Mouse (Mus musculus): ENCODE measurements around the gene Cnbd2. TPM values are rescaled to one million over a fixed set of nuclear protein-coding genes. Genes with fewer than 3 reads are reported as not detected.
A peak's percentile ranks its signal among the peaks of the same experiment; 100 is the strongest.

Gene Cnbd2
- total RNA-seq (2012; rRNA removed): 2.1 and 3.0 TPM in 2 replicates
- 0.99 and 1.0 TPM in 2 replicates for total RNA-seq (2014; rRNA removed)
- polyA plus RNA-seq (2012; ENCODE audit: insufficient read length, low read depth): 2.7 and 3.6 TPM in 2 replicates

GRCm38 (mm10) chr2:156312297-156312897 lies at the start of gene Cnbd2, which contains the start of gene Scand1:
TSS of gene Cnbd2 (plus strand) at chr2:156312299.
TSS of gene Scand1 (minus strand) at chr2:156312704.
- DNase-seq (ENCODE audit: extremely low read depth): peak; percentile 87
- H3K36me3 ChIP-seq (replicated peaks in 1 of 2; ENCODE audit: control insufficient read depth in 1 of 2, insufficient read depth in 1 of 2, low read length in 1 of 2): peaks cover 0 to 32% of the 10 kb centered on the region in 2 experiments
- peaks cover 3% of the 10 kb centered on the region for H3K79me2 ChIP-seq (replicated peaks; ENCODE audit: control insufficient read depth, extremely low read depth, insufficient read depth, poor library complexity, severe bottlenecking)
- H3K9me3 ChIP-seq (replicated peaks; ENCODE audit: low read length): peaks cover 6% of the 10 kb centered on the region
- H3K4me3 ChIP-seq (replicated peaks in 1 of 3; ENCODE audit: low read depth in 2 of 3, low read length in 2 of 3, poor library complexity in 1 of 3): peak within 1 kb of the TSS; percentile 74 to 86 (median 76)
- peak within 1 kb of the TSS; percentile 78 for H3K9ac ChIP-seq (ENCODE audit: insufficient read depth, low read depth)
- H3K4me2 ChIP-seq (ENCODE audit: insufficient read depth, low read depth, poor library complexity, severe bottlenecking): peak within 1 kb of the TSS; percentile 69
- TF ChIP-seq NRF1 (IDR thresholded peaks at IDR 0.05; ENCODE audit: low read depth, low read length): peak; percentile 19; the same call in 1 of the 2 replicates
- TF ChIP-seq ZNF384 (IDR thresholded peaks at IDR 0.05; ENCODE audit: low read depth, low read length): no peak
- TF ChIP-seq TBP (conservative IDR thresholded peaks at IDR 0.05; ENCODE audit: low read depth, low read length): 0 out of 2 replicates have a peak, but pooled peaks have one; percentile 53
- peak; percentile 33; the same call in 1 of the 2 replicates for TF ChIP-seq MEF2A (IDR thresholded peaks at IDR 0.05; ENCODE audit: borderline replicate concordance, low read depth, low read length)
- no peak for TF ChIP-seq EP300 (IDR thresholded peaks at IDR 0.05; ENCODE audit: low read length)
- TF ChIP-seq TCF12 (IDR thresholded peaks at IDR 0.05; ENCODE audit: low read depth, low read length): peak; percentile 82
- 0 out of 2 replicates have a peak, but pooled peaks have one; percentile 54 for TF ChIP-seq KAT2A (IDR thresholded peaks at IDR 0.05; ENCODE audit: insufficient replicate concordance, low read length)
- TF ChIP-seq RAD21 (IDR thresholded peaks at IDR 0.05; ENCODE audit: low read depth, low read length): no peak; the same call in 1 of the 2 replicates
- TF ChIP-seq CTCF (conservative IDR thresholded peaks at IDR 0.05 in 1 of 2, IDR thresholded peaks at IDR 0.05 in 1 of 2; ENCODE audit: low read depth in 2 of 2, low read length in 2 of 2): peak in 1 of 2 experiments; percentile 43; a peak in 2 of 4 replicates
- TF ChIP-seq USF2 (conservative IDR thresholded peaks at IDR 0.05; ENCODE audit: low read depth, low read length): peak; percentile 82
- no peak for TF ChIP-seq ZC3H11A (IDR thresholded peaks at IDR 0.05; ENCODE audit: low read depth, low read length)
- no peak for TF ChIP-seq UBTF (IDR thresholded peaks at IDR 0.05; ENCODE audit: low read depth, low read length)
- peak; percentile 60; the same call in 1 of the 2 replicates for TF ChIP-seq MXI1 (IDR thresholded peaks at IDR 0.05; ENCODE audit: low read depth, low read length)
- peak; percentile 89 for TF ChIP-seq USF1 (IDR thresholded peaks at IDR 0.05; ENCODE audit: low read depth, low read length)
- peak; percentile 58; the same call in 1 of the 2 replicates for TF ChIP-seq IRF4 (IDR thresholded peaks at IDR 0.05; ENCODE audit: low read depth, low read length)
- peak; percentile 97 for TF ChIP-seq BHLHE40 (IDR thresholded peaks at IDR 0.05; ENCODE audit: low read depth, low read length)
- TF ChIP-seq MAX (IDR thresholded peaks at IDR 0.05; ENCODE audit: low read length): peak; percentile 89
- TF ChIP-seq POLR2AphosphoS2 (IDR thresholded peaks at IDR 0.05; ENCODE audit: low read depth, low read length): peak; percentile 56; the same call in 1 of the 2 replicates
- peak; percentile 89 for TF ChIP-seq SIN3A (IDR thresholded peaks at IDR 0.05; ENCODE audit: low read length)
- peak; percentile 66; the same call in 1 of the 2 replicates for TF ChIP-seq NELFE (IDR thresholded peaks at IDR 0.05; ENCODE audit: low read depth, low read length)
- TF ChIP-seq MYC (IDR thresholded peaks at IDR 0.05; ENCODE audit: low read depth, low read length): 0 out of 2 replicates have a peak, but pooled peaks have one; percentile 36
- no peak for TF ChIP-seq MAFK (IDR thresholded peaks at IDR 0.05; ENCODE audit: insufficient replicate concordance, low read length)
- no peak for TF ChIP-seq SMC3 (IDR thresholded peaks at IDR 0.05; ENCODE audit: low read depth, low read length)
- TF ChIP-seq CHD1 (IDR thresholded peaks at IDR 0.05; ENCODE audit: low read depth, low read length): no peak
- TF ChIP-seq MAZ (IDR thresholded peaks at IDR 0.05; ENCODE audit: low read depth, low read length): no peak
- peak; percentile 86 for TF ChIP-seq POLR2A (IDR thresholded peaks at IDR 0.05; ENCODE audit: low read depth, low read length)
- no peak for TF ChIP-seq PAX5 (IDR thresholded peaks at IDR 0.05; ENCODE audit: low read length)
- TF ChIP-seq ZKSCAN1 (IDR thresholded peaks at IDR 0.05; ENCODE audit: borderline replicate concordance, low read depth, low read length): no peak
- TF ChIP-seq RCOR1 (conservative IDR thresholded peaks at IDR 0.05; ENCODE audit: low read depth, low read length): 0 out of 2 replicates have a peak, but pooled peaks have one; percentile 57
- TF ChIP-seq E2F4 (IDR thresholded peaks at IDR 0.05; ENCODE audit: insufficient replicate concordance, low read depth, low read length): no peak
- TF ChIP-seq CHD2 (IDR thresholded peaks at IDR 0.05; ENCODE audit: low read length): no peak
- no peak for TF ChIP-seq JUND (conservative IDR thresholded peaks at IDR 0.05; ENCODE audit: low read depth, low read length)
- peak; percentile 75 for TF ChIP-seq HCFC1 (IDR thresholded peaks at IDR 0.05; ENCODE audit: low read depth, low read length)
- TF ChIP-seq ETS1 (conservative IDR thresholded peaks at IDR 0.05; ENCODE audit: low read depth, low read length): peak; percentile 56
- no peak for TF ChIP-seq GABPA (IDR thresholded peaks at IDR 0.05; ENCODE audit: insufficient replicate concordance, low read depth, low read length)
- TF ChIP-seq JUN (IDR thresholded peaks at IDR 0.05; ENCODE audit: insufficient read depth, low read depth, low read length): no peak
- TF ChIP-seq ZMIZ1 (IDR thresholded peaks at IDR 0.05; ENCODE audit: low read depth, low read length): peak; percentile 85
- peak; percentile 91 for TF ChIP-seq ELF1 (IDR thresholded peaks at IDR 0.05; ENCODE audit: low read depth, low read length)
- in situ Hi-C loops (cut with MboI; ENCODE audit: low pct_ligation_motif_present, low pct_unique_long_range_greater_than_20kb, low sequenced_read_pairs): no loop called here
- peaks cover 5 to 35% of the 10 kb centered on the region in 2 experiments; a peak in 3 of 4 replicates for H3K4me1 ChIP-seq (ENCODE audit: control insufficient read depth in 1 of 2, insufficient read depth in 2 of 2)
- dilution Hi-C loops (cut with MboI; ENCODE audit: extremely low pct_ligation_motif_present, extremely low pct_unique_long_range_greater_than_20kb, low sequenced_read_pairs): no loop called here
- H3K27me3 ChIP-seq (replicated peaks): no peaks in the 10 kb centered on the region
- H3K27ac ChIP-seq (ENCODE audit: insufficient read depth, low read depth): peak within 1 kb of the TSS; percentile 96
